Mouse (Mus musculus) liver, adult (tissue): Measurements from ENCODE around the gene Gabarapl2.

Source experiments
- GATA4 ChIP-seq: IDR thresholded peaks from 2 replicates; pipeline ENCODE4 v1.6.1; 2014; ENCODE audit warnings: mild to moderate bottlenecking, low read length; ENCODE audit not compliant: insufficient replicate concordance

The Gabarapl2 gene

GRCm38 (mm10) chr8:111940171-111941100 is at the start of gene Gabarapl2:
Gene Gabarapl2 (plus strand): TSS chr8:111940703.
- no peak for TF ChIP-seq GATA4

- no peak for TF ChIP-seq GATA4
Measured at GRCm38 (mm10) chr8:111890911-111891303, 49.6 kb upstream of the Gabarapl2 start.

GRCm38 (mm10) chr8:111891983-111892382 is 48.5 kb upstream of the Gabarapl2 start:
- TF ChIP-seq GATA4: no peak

GRCm38 (mm10) chr8:111892615-111893014 is 47.9 kb upstream of the Gabarapl2 start:
- TF ChIP-seq GATA4: no peak

- no peak for TF ChIP-seq GATA4
Measured at GRCm38 (mm10) chr8:111894955-111895354, 45.5 kb upstream of the Gabarapl2 start.

GRCm38 (mm10) chr8:111898586-111898985 is 41.9 kb upstream of the Gabarapl2 start:
- TF ChIP-seq GATA4: no peak

- no peak for TF ChIP-seq GATA4
Measured at GRCm38 (mm10) chr8:111902080-111902479, 38.4 kb upstream of the Gabarapl2 start.

GRCm38 (mm10) chr8:111905500-111906121 is 34.9 kb upstream of the Gabarapl2 start:
- no peak for TF ChIP-seq GATA4

GRCm38 (mm10) chr8:111909621-111910450 is 30.7 kb upstream of the Gabarapl2 start, which contains the start of gene Chst5:
Gene Chst5 (minus strand): TSS chr8:111910447.
- no peak for TF ChIP-seq GATA4

- no peak for TF ChIP-seq GATA4
Measured at GRCm38 (mm10) chr8:111911572-111911971, 28.9 kb upstream of the Gabarapl2 start.

- TF ChIP-seq GATA4: no peak
Measured at GRCm38 (mm10) chr8:111912860-111913432, 27.6 kb upstream of the Gabarapl2 start.

GRCm38 (mm10) chr8:111919663-111920062 is 20.8 kb upstream of the Gabarapl2 start:
- TF ChIP-seq GATA4: no peak

- no peak for TF ChIP-seq GATA4
Measured at GRCm38 (mm10) chr8:111920971-111921370, 19.5 kb upstream of the Gabarapl2 start.

- TF ChIP-seq GATA4: no peak
Measured at GRCm38 (mm10) chr8:111923383-111923804, 17.1 kb upstream of the Gabarapl2 start.

GRCm38 (mm10) chr8:111924976-111925375 is 15.5 kb upstream of the Gabarapl2 start:
- TF ChIP-seq GATA4: no peak

- TF ChIP-seq GATA4: no peak
Measured at GRCm38 (mm10) chr8:111929648-111930344, 10.7 kb upstream of the Gabarapl2 start.
